Mouse (Mus musculus): Measurements from ENCODE around the gene Zfp423. TPM values are rescaled to one million over a fixed set of nuclear protein-coding genes. Genes with fewer than 3 reads are reported as not detected.

Zfp423 gene
- polyA plus RNA-seq, 1 experiment from 2014 or later, result 10.9 TPM

GRCm38 (mm10) chr8:87962514-87963225 lies 3.3 kb upstream of the Zfp423 start:
- ATAC-seq (replicated peaks; ENCODE audit: low FRiP score), result no peak
- H3K9ac ChIP-seq, result peak overlapping the region; percentile 35
- peak overlapping the region; percentile 98 for H3K4me2 ChIP-seq
- peak overlapping the region; percentile 89 for H3K4me3 ChIP-seq (replicated peaks)
- H3K9me3 ChIP-seq (replicated peaks), result no peaks in the 10 kb centered on the region
- peaks cover 31% of the 10 kb centered on the region for H3K27me3 ChIP-seq
- peak overlapping the region; percentile 13; the same call in 1 of the 2 replicates for H3K27ac ChIP-seq
- WGBS, result 7% methylated on average over 26 of the region's 26 CpGs
- H3K36me3 ChIP-seq, result no peaks in the 10 kb centered on the region
- H3K4me1 ChIP-seq, result peaks cover 47% of the 10 kb centered on the region

- under 1% methylated on average over 50 of the region's 50 CpGs for WGBS
- no peaks in the 10 kb centered on the region for H3K36me3 ChIP-seq
- peak overlapping the region; percentile 95 for H3K9ac ChIP-seq
- ATAC-seq (replicated peaks; ENCODE audit: low FRiP score), result 0 out of 2 replicates have a peak, but pooled peaks have one; percentile 1
- peaks cover 31% of the 10 kb centered on the region for H3K27me3 ChIP-seq
- 0 out of 2 replicates have a peak overlapping the region, but pooled peaks have one; percentile 13 for H3K27ac ChIP-seq
- H3K4me2 ChIP-seq, result peak overlapping the region; percentile 98
- no peaks in the 10 kb centered on the region for H3K9me3 ChIP-seq (replicated peaks)
- peak overlapping the region; percentile 89 for H3K4me3 ChIP-seq (replicated peaks)
- H3K4me1 ChIP-seq, result peaks cover 50% of the 10 kb centered on the region
These were observed 2.5 kb upstream of the Zfp423 start for GRCm38 (mm10) chr8:87961680-87962513.

DNA sequence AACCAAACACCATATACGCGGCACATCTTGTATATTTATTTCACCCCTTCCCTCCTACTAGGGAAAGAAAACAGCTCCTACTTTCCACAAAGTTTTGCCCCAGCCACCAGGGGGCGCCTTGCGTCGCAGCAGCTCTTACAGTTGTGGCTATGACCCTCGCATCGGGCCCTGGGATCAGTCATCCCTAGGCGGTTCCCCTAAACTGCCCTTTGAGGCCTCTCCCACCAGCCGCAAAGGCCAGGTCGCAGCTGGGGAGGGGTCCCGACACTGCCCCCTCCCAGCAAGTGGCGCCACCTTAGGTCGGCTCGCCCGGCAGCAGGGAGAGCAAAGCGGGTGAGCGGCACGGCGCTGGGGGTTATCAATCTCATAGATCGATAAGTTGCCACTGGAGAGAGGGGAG lies 1.7 kb upstream of the Zfp423 start:
- H3K4me2 ChIP-seq, result peak overlapping the region; percentile 98
- peak overlapping the region; percentile 95; the same call in 1 of the 2 replicates for H3K9ac ChIP-seq
- ATAC-seq (replicated peaks; ENCODE audit: low FRiP score), result no peak
- peaks cover 57% of the 10 kb centered on the region for H3K4me1 ChIP-seq
- peaks cover 31% of the 10 kb centered on the region for H3K27me3 ChIP-seq
- peak overlapping the region; percentile 89 for H3K4me3 ChIP-seq (replicated peaks)
- no peaks in the 10 kb centered on the region for H3K36me3 ChIP-seq
- no peak overlapping the region for H3K27ac ChIP-seq
- under 1% methylated on average over 20 of the region's 20 CpGs for WGBS
- no peaks in the 10 kb centered on the region for H3K9me3 ChIP-seq (replicated peaks)

DNA sequence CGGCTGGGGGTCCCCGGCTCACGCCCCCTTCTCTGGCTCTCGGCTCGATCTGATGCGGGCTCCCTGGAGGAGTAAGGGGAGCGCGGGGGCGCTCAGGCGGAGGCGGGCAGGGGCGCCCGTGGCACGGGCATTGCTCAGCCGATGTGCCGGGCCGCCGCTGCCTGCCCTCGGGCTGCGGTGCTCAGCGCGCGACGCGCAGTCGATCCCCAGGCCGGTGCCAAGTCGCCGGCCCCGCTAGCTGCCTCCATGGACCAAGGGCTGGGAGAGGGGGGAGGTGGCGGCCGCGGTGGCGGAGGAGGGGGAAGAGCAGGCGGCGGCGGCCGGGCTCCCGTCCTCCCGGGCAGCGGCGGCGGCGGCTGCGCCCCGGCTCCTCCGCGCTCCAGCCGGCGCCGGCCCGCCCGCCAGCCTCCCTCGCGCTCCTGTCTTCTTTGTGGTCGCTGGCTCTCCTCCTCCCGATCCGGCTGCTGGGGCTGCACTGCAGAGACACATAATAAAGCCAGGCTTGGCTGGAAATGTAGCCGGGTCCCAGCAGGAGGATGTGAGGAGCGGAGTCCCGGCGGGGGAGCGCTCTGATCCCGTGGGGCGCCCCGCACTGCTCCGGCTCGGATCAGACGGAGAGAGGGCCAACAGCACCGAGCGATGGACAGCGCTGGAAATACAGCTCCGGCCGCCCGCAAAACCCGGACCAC lies 810 bp upstream of the Zfp423 start:
- under 1% methylated on average over 57 of the region's 76 CpGs for WGBS
- Histone ChIP-seq H3K9ac (peak overlapping the region; percentile 95), H3K4me3 (replicated peaks) (peak overlapping the region; percentile 89), H3K27ac (peak overlapping the region; percentile 99), H3K27me3 (peaks cover 31% of the 10 kb centered on the region), H3K4me2 (peak overlapping the region; percentile 98), H3K4me1 (peaks cover 56% of the 10 kb centered on the region), H3K9me3 (replicated peaks) (no peaks in the 10 kb centered on the region), H3K36me3 (no peaks in the 10 kb centered on the region)
- ATAC-seq (replicated peaks; ENCODE audit: low FRiP score), result peak; percentile 72

- Histone ChIP-seq H3K27me3 (peaks cover 31% of the 10 kb centered on the region), H3K4me3 (replicated peaks) (peak overlapping the region; percentile 89), H3K4me2 (peak overlapping the region; percentile 98), H3K9me3 (replicated peaks) (no peaks in the 10 kb centered on the region), H3K36me3 (no peaks in the 10 kb centered on the region), H3K4me1 (peaks cover 53% of the 10 kb centered on the region), H3K27ac (peak overlapping the region; percentile 99), H3K9ac (peak overlapping the region; percentile 95)
- ATAC-seq (replicated peaks; ENCODE audit: low FRiP score), result peak; percentile 61
- under 1% methylated on average over 82 of the region's 115 CpGs for WGBS
These were observed 710 bp downstream of the Zfp423 start for GRCm38 (mm10) chr8:87958451-87959319.

GRCm38 (mm10) chr8:87957871-87958450 lies 1.4 kb downstream of the Zfp423 start:
- peaks cover 51% of the 10 kb centered on the region for H3K4me1 ChIP-seq
- WGBS, result 2% methylated on average over 20 of the region's 20 CpGs
- peak; percentile 2; the same call in 1 of the 2 replicates for ATAC-seq (replicated peaks; ENCODE audit: low FRiP score)
- peaks cover 24% of the 10 kb centered on the region for H3K27me3 ChIP-seq
- H3K4me2 ChIP-seq, result peak overlapping the region; percentile 98
- peak overlapping the region; percentile 89 for H3K4me3 ChIP-seq (replicated peaks)
- H3K9me3 ChIP-seq (replicated peaks), result no peaks in the 10 kb centered on the region
- H3K36me3 ChIP-seq, result no peaks in the 10 kb centered on the region
- peak overlapping the region; percentile 95 for H3K9ac ChIP-seq
- peak overlapping the region; percentile 99 for H3K27ac ChIP-seq

DNA sequence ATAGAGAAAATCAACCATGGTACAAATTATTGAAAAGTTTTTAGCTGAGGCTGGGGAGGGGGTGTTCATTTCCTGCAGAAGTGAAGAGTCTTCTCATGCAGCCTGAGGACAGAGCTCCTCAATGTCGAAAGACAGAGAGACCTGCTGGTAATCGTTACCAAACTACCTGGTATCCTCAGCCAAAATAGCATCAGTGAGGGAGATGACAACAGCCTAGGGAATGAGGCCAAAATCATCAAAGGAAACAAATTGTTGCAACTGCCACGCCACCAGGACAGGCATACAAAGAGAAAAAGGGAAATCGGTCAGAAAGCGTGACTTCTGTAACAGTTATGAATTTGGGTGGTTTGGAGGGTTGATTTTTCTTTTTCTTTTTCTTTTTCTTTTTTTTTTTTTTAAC lies 3.4 kb downstream of the Zfp423 start:
- 67% methylated on average over 5 of the region's 5 CpGs for WGBS
- Histone ChIP-seq H3K4me2 (no peak overlapping the region), H3K4me1 (peaks cover 37% of the 10 kb centered on the region), H3K27ac (no peak overlapping the region), H3K9me3 (replicated peaks) (no peaks in the 10 kb centered on the region), H3K9ac (no peak overlapping the region), H3K27me3 (peaks cover 5% of the 10 kb centered on the region), H3K36me3 (no peaks in the 10 kb centered on the region), H3K4me3 (replicated peaks) (no peak overlapping the region)
- ATAC-seq (replicated peaks; ENCODE audit: low FRiP score), result no peak

- Histone ChIP-seq H3K4me1 (peaks cover 40% of the 10 kb centered on the region), H3K27ac (no peak overlapping the region), H3K4me3 (replicated peaks) (no peak overlapping the region), H3K27me3 (no peaks in the 10 kb centered on the region), H3K4me2 (no peak overlapping the region), H3K9me3 (replicated peaks) (no peaks in the 10 kb centered on the region), H3K36me3 (no peaks in the 10 kb centered on the region), H3K9ac (no peak overlapping the region)
- ATAC-seq (replicated peaks; ENCODE audit: low FRiP score), result no peak
- 54% methylated on average over 5 of the region's 5 CpGs for WGBS
These were observed 5.9 kb downstream of the Zfp423 start for GRCm38 (mm10) chr8:87953473-87953872.

DNA sequence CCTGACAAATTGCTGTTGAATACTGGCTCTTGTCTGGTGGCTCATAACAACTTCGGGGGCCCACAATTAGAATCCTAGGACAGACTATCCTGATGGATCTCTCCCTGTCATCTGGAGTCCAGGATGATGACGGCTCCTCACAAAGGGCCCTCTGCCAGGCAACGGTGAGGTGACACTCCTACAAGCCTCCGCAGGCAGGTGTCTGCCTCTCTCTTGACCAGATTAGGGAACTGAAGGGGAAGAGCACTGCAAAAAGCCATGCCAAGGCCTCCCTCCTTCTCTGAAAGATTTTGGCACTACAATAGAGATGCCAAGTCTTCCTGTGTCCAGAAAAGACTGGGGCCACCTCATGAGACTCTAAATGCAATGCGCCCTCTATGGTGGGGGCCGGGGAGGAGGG lies 7.1 kb downstream of the Zfp423 start:
- no peak overlapping the region for H3K4me3 ChIP-seq (replicated peaks)
- H3K4me2 ChIP-seq, result no peak overlapping the region
- no peak for ATAC-seq (replicated peaks; ENCODE audit: low FRiP score)
- no peak overlapping the region for H3K9ac ChIP-seq
- peaks cover 33% of the 10 kb centered on the region for H3K4me1 ChIP-seq
- H3K9me3 ChIP-seq (replicated peaks), result no peaks in the 10 kb centered on the region
- no peaks in the 10 kb centered on the region for H3K36me3 ChIP-seq
- no peaks in the 10 kb centered on the region for H3K27me3 ChIP-seq
- H3K27ac ChIP-seq, result no peak overlapping the region
- 89% methylated on average over 6 of the region's 6 CpGs for WGBS

DNA sequence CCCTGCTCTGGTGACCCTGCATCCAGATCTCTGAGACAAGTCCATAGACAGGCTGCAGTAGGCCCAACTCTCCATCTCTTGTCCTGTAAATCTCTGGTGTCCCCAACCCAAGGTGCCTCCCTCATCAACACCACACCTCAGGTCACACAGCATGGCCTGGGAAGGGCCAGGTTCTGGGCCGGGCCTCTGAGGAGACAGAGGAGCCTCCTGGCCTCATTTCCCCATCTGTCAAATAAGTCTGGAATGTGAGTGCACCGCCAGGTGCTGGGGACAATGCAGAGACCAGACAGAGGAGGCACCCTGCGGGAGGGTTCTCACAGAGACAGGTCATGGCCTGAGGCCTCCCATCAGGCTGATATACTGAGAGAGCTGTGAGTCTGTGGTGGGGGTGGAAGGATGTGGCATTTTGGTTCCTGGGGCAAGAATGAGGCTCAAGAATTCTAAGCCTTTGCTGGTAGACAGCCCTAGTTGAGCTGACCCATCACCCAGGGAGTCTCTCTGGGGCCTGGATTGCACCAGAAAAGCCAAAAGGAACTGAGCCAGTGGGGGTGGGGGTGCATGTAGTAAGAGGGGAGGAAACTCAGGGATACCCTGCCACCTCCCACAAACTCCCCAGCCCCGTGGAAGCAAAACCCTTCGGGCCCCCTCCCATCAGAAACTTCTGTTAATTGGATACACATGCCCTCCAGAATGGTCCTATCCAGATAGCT lies 15.0 kb downstream of the Zfp423 start:
- H3K27me3 ChIP-seq, result no peaks in the 10 kb centered on the region
- 36% methylated on average over 5 of the region's 5 CpGs for WGBS
- H3K4me1 ChIP-seq, result peaks cover 47% of the 10 kb centered on the region
- H3K9ac ChIP-seq, result peak overlapping the region; percentile 68; the same call in 1 of the 2 replicates
- no peaks in the 10 kb centered on the region for H3K36me3 ChIP-seq
- no peaks in the 10 kb centered on the region for H3K9me3 ChIP-seq (replicated peaks)
- H3K27ac ChIP-seq, result 0 out of 2 replicates have a peak overlapping the region, but pooled peaks have one; percentile 37
- H3K4me2 ChIP-seq, result peak overlapping the region; percentile 93
- no peak overlapping the region for H3K4me3 ChIP-seq (replicated peaks)
- ATAC-seq (replicated peaks; ENCODE audit: low FRiP score), result 0 out of 2 replicates have a peak, but pooled peaks have one; percentile 22

Measured in kidney, embryonic 15.5 days (tissue).